Mouse (Mus musculus) ES-Bruce4 (cell line): ENCODE measurements at regions not wholly inside any gene's neighbourhood (a gene's known extent, or its start where the extent isn't known, plus 50 kb on each side); places are given as distances from the start of the nearest gene placed in this dataset.

Source experiments
- CTCF ChIP-seq: IDR thresholded peaks from one replicate; pipeline ENCODE4 v1.8.1; 2011; ENCODE audit warnings: low read depth, low read length
- EP300 ChIP-seq: IDR thresholded peaks from 2 replicates; pipeline ENCODE4 v1.6.1; 2011; ENCODE audit warnings: low read depth, low read length; ENCODE audit not compliant: insufficient read depth
- POLR2A ChIP-seq: IDR thresholded peaks from one replicate; pipeline ENCODE4 v1.8.1; 2011; ENCODE audit warnings: low read length; ENCODE audit not compliant: insufficient read depth

GRCm38 (mm10) chr10:26559323-26559722, 183.6 kb upstream of the L3mbtl3 start:
- no peak for TF ChIP-seq CTCF
- TF ChIP-seq POLR2A = no peak
- no peak for TF ChIP-seq EP300
